Mouse (Mus musculus): Measurements from ENCODE around the gene Cnbd2.

- TF ChIP-seq CTCF (IDR thresholded peaks at IDR 0.05; ENCODE audit: borderline replicate concordance, extremely low read depth, insufficient read depth, insufficient read length) (no peak), POLR2A (IDR thresholded peaks at IDR 0.05; ENCODE audit: borderline replicate concordance, extremely low read depth, insufficient read depth, insufficient read length, poor library complexity, severe bottlenecking) (no peak)
These were observed 10.0 kb upstream of the Cnbd2 start for GRCm38 (mm10) chr2:156302063-156302462.
